In the genomic region with DNA sequence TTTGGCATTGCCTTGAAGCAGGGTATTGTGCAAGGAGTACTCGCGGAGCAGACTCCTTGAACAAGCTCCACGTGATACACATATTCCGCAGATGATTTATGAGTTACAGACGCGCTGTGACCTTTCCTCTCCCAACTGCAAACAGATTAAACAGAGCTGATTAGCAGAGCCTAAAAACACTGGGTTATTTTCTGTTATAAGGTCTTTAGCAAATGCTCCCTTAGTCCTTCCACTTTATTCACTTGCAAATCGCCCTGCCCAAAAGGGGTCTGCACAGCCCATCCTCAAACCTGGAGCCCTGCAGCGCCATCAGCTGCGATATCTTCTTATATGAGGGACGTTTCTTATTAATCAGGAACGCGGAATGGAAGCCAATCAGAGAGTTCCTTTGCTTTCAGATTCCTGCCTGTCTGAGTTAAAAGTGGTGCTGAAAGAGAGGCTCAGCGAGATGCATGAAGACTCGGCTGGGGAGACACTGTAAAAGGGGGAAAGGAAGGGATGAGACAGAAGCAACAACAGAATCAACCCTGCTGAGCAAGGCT, we compare ENCODE assay signal across 8 mouse cellular contexts. TPM values are rescaled to one million over a fixed set of nuclear protein-coding genes. Genes with fewer than 3 reads are reported as not detected.
DNase-seq lines count a peak whose midpoint lies in the region; ATAC-seq and TF ChIP-seq lines count a peak whose summit lies in the region.

Gene Cdh9, plus strand, starts transcription at position 287 of the 542 bp plus-strand sequence.

- H3K36me3 ChIP-seq in heart, embryonic 10.5 days: no peaks in the 10 kb centered on the region
- H3K36me3 ChIP-seq in forebrain, postnatal 0 days (ENCODE audit: insufficient read depth): no peaks in the 10 kb centered on the region
- H3K36me3 ChIP-seq in midbrain, embryonic 10.5 days: no peaks in the 10 kb centered on the region
- H3K36me3 ChIP-seq in stomach, postnatal 0 days (ENCODE audit: control insufficient read depth, insufficient read depth, low read length): no peaks in the 10 kb centered on the region

- no peaks in the 10 kb centered on the region for H3K27me3 ChIP-seq in heart, embryonic 10.5 days (ENCODE audit: insufficient read depth, poor library complexity, severe bottlenecking)
- no peaks in the 10 kb centered on the region for H3K27me3 ChIP-seq in forebrain, postnatal 0 days (ENCODE audit: insufficient read depth, low read length)
- H3K27me3 ChIP-seq in midbrain, embryonic 10.5 days (ENCODE audit: low read depth, poor library complexity, severe bottlenecking): no peaks in the 10 kb centered on the region
- no peaks in the 10 kb centered on the region for H3K27me3 ChIP-seq in stomach, postnatal 0 days (ENCODE audit: control insufficient read depth, insufficient read depth, low read length)

- H3K9me3 ChIP-seq in heart, embryonic 10.5 days: no peaks in the 10 kb centered on the region
- no peaks in the 10 kb centered on the region for H3K9me3 ChIP-seq in forebrain, postnatal 0 days (ENCODE audit: low read length)
- no peaks in the 10 kb centered on the region for H3K9me3 ChIP-seq in midbrain, embryonic 10.5 days (replicated peaks)
- H3K9me3 ChIP-seq in stomach, postnatal 0 days (ENCODE audit: control insufficient read depth, low read length): no peaks in the 10 kb centered on the region

- 13% methylated on average over 14 of the region's 14 CpGs for WGBS in heart, embryonic 10.5 days
- WGBS in forebrain, postnatal 0 days: 1% methylated on average over 14 of the region's 14 CpGs
- WGBS in midbrain, embryonic 10.5 days: 5% methylated on average over 14 of the region's 14 CpGs
- WGBS in stomach, postnatal 0 days: 1% methylated on average over 14 of the region's 14 CpGs

- no peak for TF ChIP-seq CTCF in forebrain, postnatal 0 days (IDR thresholded peaks at IDR 0.05; ENCODE audit: low read depth)
- TF ChIP-seq CTCF in stomach, postnatal 0 days (IDR thresholded peaks at IDR 0.05; ENCODE audit: low read depth): no peak

- TF ChIP-seq EP300 in stomach, postnatal 0 days (optimal IDR thresholded peaks at IDR 0.05): no peak

- no peak within 1 kb of the TSS for H3K27ac ChIP-seq in heart, embryonic 10.5 days
- no peak within 1 kb of the TSS for H3K27ac ChIP-seq in forebrain, postnatal 0 days (ENCODE audit: low read depth, low read length)
- no peak within 1 kb of the TSS for H3K27ac ChIP-seq in midbrain, embryonic 10.5 days (replicated peaks)
- H3K27ac ChIP-seq in stomach, postnatal 0 days (replicated peaks): no peak within 1 kb of the TSS

- H3K4me2 ChIP-seq in forebrain, postnatal 0 days (ENCODE audit: low read depth): peak within 1 kb of the TSS; percentile 56
- H3K4me2 ChIP-seq in stomach, postnatal 0 days (replicated peaks; ENCODE audit: low read depth): peak within 1 kb of the TSS; percentile 52

- H3K4me3 ChIP-seq in heart, embryonic 10.5 days: peak within 1 kb of the TSS; percentile 50
- peak within 1 kb of the TSS; percentile 39 for H3K4me3 ChIP-seq in forebrain, postnatal 0 days (ENCODE audit: low read depth, low read length)
- peak within 1 kb of the TSS; percentile 50 for H3K4me3 ChIP-seq in midbrain, embryonic 10.5 days
- H3K4me3 ChIP-seq in stomach, postnatal 0 days (ENCODE audit: low read depth, low read length): peak within 1 kb of the TSS; percentile 28

- ATAC-seq in forebrain, postnatal 0 days: peak; percentile 90
- ATAC-seq in stomach, postnatal 0 days (ENCODE audit: low FRiP score, low TSS enrichment): no peak

- H3K9ac ChIP-seq in forebrain, postnatal 0 days: peak within 1 kb of the TSS; percentile 50
- no peak within 1 kb of the TSS for H3K9ac ChIP-seq in stomach, postnatal 0 days (ENCODE audit: low read length)

- DNase-seq in heart, embryonic 10.5 days (ENCODE audit: low spot score): no peak
- DNase-seq in heart, adult 8-10 months (ENCODE audit: low spot score): no peak
- peak; percentile 60 for DNase-seq in adrenal gland, adult 8-10 months
- peak; percentile 69 for DNase-seq in forebrain, postnatal 0 days
- DNase-seq in layer of hippocampus, adult 9-10 months (ENCODE audit: low spot score): peak; percentile 39
- peak; percentile 14 for DNase-seq in midbrain, embryonic 10.5 days (ENCODE audit: low spot score)
- DNase-seq in stomach, postnatal 0 days (ENCODE audit: low spot score): peak; percentile 18
- DNase-seq in lung, adult 18-20 months: no peak

- no peaks in the 10 kb centered on the region for H3K4me1 ChIP-seq in heart, embryonic 10.5 days
- no peaks in the 10 kb centered on the region for H3K4me1 ChIP-seq in forebrain, postnatal 0 days (ENCODE audit: insufficient read depth)
- peaks cover 8% of the 10 kb centered on the region for H3K4me1 ChIP-seq in midbrain, embryonic 10.5 days
- no peaks in the 10 kb centered on the region for H3K4me1 ChIP-seq in stomach, postnatal 0 days (replicated peaks; ENCODE audit: control insufficient read depth, insufficient read depth)

RNA-seq across cellular contexts. Expression of gene Cdh9, which starts in this region (rescaled TPM):
- 0.06 and 0.14 TPM in 2 replicates for polyA plus RNA-seq in heart, embryonic 10.5 days (2016; fragmentation: Nextera tagmentation; extraction: Ambion mirVana)
- total RNA-seq in heart, adult 8-10 months (2022): not detected
- 1 to 10 TPM in 2 of 4 experiments, under 1 TPM in 2; 0.37 to 4.5 (median 1.8) TPM for total RNA-seq in adrenal gland, adult 8-10 months (2022)
- total RNA-seq in forebrain, postnatal 0 days (2014; rRNA removed): 12.5 and 12.7 TPM in 2 replicates
- 4.0 and 6.7 TPM in 2 replicates for polyA plus RNA-seq in forebrain, postnatal 0 days (2015; fragmentation: Nextera tagmentation; extraction: Ambion mirVana)
- polyA plus RNA-seq in midbrain, embryonic 10.5 days (2016; fragmentation: Nextera tagmentation; extraction: Ambion mirVana): 0.11 and 0.34 TPM in 2 replicates
- 0.08 and 0.13 TPM in 2 replicates for polyA plus RNA-seq in stomach, postnatal 0 days (2015; fragmentation: Nextera tagmentation; extraction: Ambion mirVana)

Comparison
In these comparisons a context has a peak if more than half of its experiments do, and no peak if none do; other contexts are left out.
1. Peak in DNase-seq and H3K4me3 ChIP-seq in midbrain, embryonic 10.5 days; RNA of the gene not detected or under 1 TPM.
2. Peak in DNase-seq, H3K4me3 ChIP-seq and H3K4me2 ChIP-seq in stomach, postnatal 0 days; RNA of the gene not detected or under 1 TPM.
3. DNase-seq: peak in adrenal gland, adult 8-10 months (single experiment), forebrain, postnatal 0 days (single experiment) and layer of hippocampus, adult 9-10 months (single experiment); none in heart, embryonic 10.5 days (single experiment), heart, adult 8-10 months (single experiment) and lung, adult 18-20 months (0 of 2).
4. Peak in every context shown above with its lines, with median percentiles within 50 percentile points of each other: H3K4me3 ChIP-seq.